Mouse (Mus musculus): ENCODE results near the gene Ddhd1. TPM values are rescaled to one million over a fixed set of nuclear protein-coding genes. Genes with fewer than 3 reads are reported as not detected.

Ddhd1 gene
- total and polyA plus RNA-seq, 3 experiments, result 7.8 to 18.4 (median 12.7) TPM

DNA sequence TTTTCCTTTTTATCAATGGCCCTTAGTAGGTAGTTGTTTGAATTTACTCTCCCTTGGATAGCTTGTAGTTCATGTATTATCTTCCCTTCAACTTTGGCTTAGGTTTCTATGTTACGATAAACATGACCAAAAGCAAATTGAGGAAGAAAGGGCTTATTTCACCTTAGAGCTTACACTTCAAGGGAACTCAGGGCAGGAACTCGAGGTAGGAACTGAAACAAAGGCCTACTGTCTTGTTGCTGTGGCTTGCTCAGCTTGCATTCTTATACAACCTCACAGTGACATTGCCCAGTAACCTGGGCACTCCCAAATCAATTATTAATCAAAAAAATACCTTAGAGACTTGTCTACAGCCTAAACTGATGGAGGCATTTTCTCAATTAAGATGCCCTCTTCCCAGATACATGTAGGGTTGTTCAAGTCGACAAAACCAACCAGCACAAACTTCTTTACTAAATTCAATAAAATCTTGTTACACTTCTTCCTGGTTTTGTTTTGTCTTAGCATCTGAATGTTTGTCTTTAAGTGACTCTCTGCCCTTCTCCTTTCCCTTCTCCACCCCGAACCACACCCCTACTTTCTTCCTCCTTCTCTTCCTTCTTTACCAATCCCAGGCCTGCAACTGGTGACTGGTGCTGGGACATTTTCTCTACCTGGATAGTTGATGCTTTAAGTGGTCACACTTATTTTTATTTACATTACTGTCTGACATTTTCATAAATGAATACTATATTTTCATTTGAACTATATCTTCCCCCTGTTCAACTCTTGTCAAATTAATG is 25.0 kb downstream of the Ddhd1 start:
- H3K27me3 ChIP-seq (replicated peaks), result no peaks in the 10 kb centered on the region
- no peak overlapping the region for H3K27ac ChIP-seq (ENCODE audit: insufficient read depth, low read depth)
- H3K36me3 ChIP-seq (replicated peaks in 1 of 2; ENCODE audit: control insufficient read depth in 1 of 2, insufficient read depth in 1 of 2, low read length in 1 of 2), result peaks cover 0 to 11% of the 10 kb centered on the region in 2 experiments
- no peaks in the 10 kb centered on the region for H3K79me2 ChIP-seq (replicated peaks; ENCODE audit: control insufficient read depth, extremely low read depth, insufficient read depth, poor library complexity, severe bottlenecking)
- DNase-seq (ENCODE audit: extremely low read depth), result peak; percentile 16
- in situ Hi-C loops (cut with MboI; ENCODE audit: low pct_ligation_motif_present, low pct_unique_long_range_greater_than_20kb, low sequenced_read_pairs), result no loop called here
- TF ChIP-seq IRF4 (IDR thresholded peaks at IDR 0.05; ENCODE audit: low read depth, low read length) (peak; percentile 26; the same call in 1 of the 2 replicates), RAD21 (IDR thresholded peaks at IDR 0.05; ENCODE audit: low read depth, low read length) (no peak), EP300 (IDR thresholded peaks at IDR 0.05; ENCODE audit: low read length) (peak; percentile 44; the same call in 1 of the 2 replicates), RCOR1 (conservative IDR thresholded peaks at IDR 0.05; ENCODE audit: low read depth, low read length) (no peak)
- H3K9me3 ChIP-seq (replicated peaks; ENCODE audit: low read length), result no peaks in the 10 kb centered on the region
- no peak overlapping the region for H3K4me2 ChIP-seq (ENCODE audit: insufficient read depth, low read depth, poor library complexity, severe bottlenecking)
- peaks cover 3 to 52% of the 10 kb centered on the region in 2 experiments for H3K4me1 ChIP-seq (ENCODE audit: control insufficient read depth in 1 of 2, insufficient read depth in 2 of 2)
- dilution Hi-C loops (cut with MboI; ENCODE audit: extremely low pct_ligation_motif_present, extremely low pct_unique_long_range_greater_than_20kb, low sequenced_read_pairs), result no loop called here
- H3K9ac ChIP-seq (ENCODE audit: insufficient read depth, low read depth), result no peak overlapping the region
- no peak overlapping the region for H3K4me3 ChIP-seq (replicated peaks in 1 of 3; ENCODE audit: low read depth in 2 of 3, low read length in 2 of 3, poor library complexity in 1 of 3)

- Histone ChIP-seq H3K27me3 (replicated peaks) (no peaks in the 10 kb centered on the region), H3K4me3 (replicated peaks in 1 of 3; ENCODE audit: low read depth in 2 of 3, low read length in 2 of 3, poor library complexity in 1 of 3) (no peak overlapping the region), H3K36me3 (replicated peaks in 1 of 2; ENCODE audit: control insufficient read depth in 1 of 2, insufficient read depth in 1 of 2, low read length in 1 of 2) (peaks cover 0 to 19% of the 10 kb centered on the region in 2 experiments), H3K79me2 (replicated peaks; ENCODE audit: control insufficient read depth, extremely low read depth, insufficient read depth, poor library complexity, severe bottlenecking) (no peaks in the 10 kb centered on the region), H3K9ac (ENCODE audit: insufficient read depth, low read depth) (no peak overlapping the region), H3K4me1 (ENCODE audit: control insufficient read depth in 1 of 2, insufficient read depth in 2 of 2) (peaks cover 0 to 31% of the 10 kb centered on the region in 2 experiments; a peak in 2 of 4 replicates), H3K27ac (ENCODE audit: insufficient read depth, low read depth) (no peak overlapping the region), H3K4me2 (ENCODE audit: insufficient read depth, low read depth, poor library complexity, severe bottlenecking) (no peak overlapping the region), H3K9me3 (replicated peaks; ENCODE audit: low read length) (no peaks in the 10 kb centered on the region)
- TF ChIP-seq JUN (IDR thresholded peaks at IDR 0.05; ENCODE audit: insufficient read depth, low read depth, low read length), result no peak
- TF ChIP-seq JUND (conservative IDR thresholded peaks at IDR 0.05; ENCODE audit: low read depth, low read length), result no peak
- TF ChIP-seq POLR2AphosphoS2 (IDR thresholded peaks at IDR 0.05; ENCODE audit: low read depth, low read length), result no peak
- TF ChIP-seq CHD1 (IDR thresholded peaks at IDR 0.05; ENCODE audit: low read depth, low read length), result no peak
- TF ChIP-seq USF1 (IDR thresholded peaks at IDR 0.05; ENCODE audit: low read depth, low read length), result no peak
- no peak for TF ChIP-seq TCF12 (IDR thresholded peaks at IDR 0.05; ENCODE audit: low read depth, low read length)
- no peak for TF ChIP-seq MAX (IDR thresholded peaks at IDR 0.05; ENCODE audit: low read length)
- TF ChIP-seq USF2 (conservative IDR thresholded peaks at IDR 0.05; ENCODE audit: low read depth, low read length), result no peak
- TF ChIP-seq RAD21 (IDR thresholded peaks at IDR 0.05; ENCODE audit: low read depth, low read length), result no peak
- TF ChIP-seq HCFC1 (IDR thresholded peaks at IDR 0.05; ENCODE audit: low read depth, low read length), result no peak
- TF ChIP-seq SMC3 (IDR thresholded peaks at IDR 0.05; ENCODE audit: low read depth, low read length), result no peak
- no peak for TF ChIP-seq GABPA (IDR thresholded peaks at IDR 0.05; ENCODE audit: insufficient replicate concordance, low read depth, low read length)
- TF ChIP-seq POLR2A (IDR thresholded peaks at IDR 0.05; ENCODE audit: low read depth, low read length), result no peak
- DNase-seq (ENCODE audit: extremely low read depth), result no peak
- dilution Hi-C loops (cut with MboI; ENCODE audit: extremely low pct_ligation_motif_present, extremely low pct_unique_long_range_greater_than_20kb, low sequenced_read_pairs), result no loop called here
- in situ Hi-C loops (cut with MboI; ENCODE audit: low pct_ligation_motif_present, low pct_unique_long_range_greater_than_20kb, low sequenced_read_pairs), result no loop called here
Measured at GRCm38 (mm10) chr14:45630544-45630943, 27.4 kb downstream of the Ddhd1 start.

Measured in CH12.LX (cell line).